Mouse (Mus musculus) heart, embryonic 15.5 days (tissue): ENCODE measurements at regions not wholly inside any gene's neighbourhood (a gene's known extent, or its start where the extent isn't known, plus 50 kb on each side); places are given as distances from the start of the nearest gene placed in this dataset.

Experiments used
- ATAC-seq: fragments of 200-750 bp; cut with Nextera tagmentation; replicated peaks from 2 replicates; pipeline ENCODE4 v1.8.0; 2017; ENCODE audit warnings: low read depth, moderate TSS enrichment; ENCODE audit not compliant: insufficient number of reproducible peaks, insufficient read depth, low FRiP score
- H3K27ac ChIP-seq: fragments of 300-500 bp; sonication (generic); 2 replicates; pipeline ENCODE4 v1.5.1; 2015; ENCODE audit warnings: mild to moderate bottlenecking, inconsistent platforms
- H3K27me3 ChIP-seq: fragments of 300-500 bp; sonication (generic); 2 replicates; pipeline ENCODE4 v1.6.1; 2015; ENCODE audit warnings: inconsistent platforms
- H3K36me3 ChIP-seq: fragments of 300-500 bp; sonication (generic); 2 replicates; pipeline ENCODE4 v1.6.1; 2015; ENCODE audit warnings: mild to moderate bottlenecking, inconsistent platforms
- H3K4me1 ChIP-seq: fragments of 300-500 bp; sonication (generic); replicated peaks from 2 replicates; pipeline ENCODE4 v1.6.1; 2015; ENCODE audit warnings: inconsistent platforms
- H3K4me2 ChIP-seq: fragments of 300-500 bp; sonication (generic); 2 replicates; pipeline ENCODE4 v1.6.1; 2015; ENCODE audit warnings: inconsistent platforms, mild to moderate bottlenecking, moderate library complexity
- H3K4me3 ChIP-seq: fragments of 300-500 bp; sonication (generic); 2 replicates; pipeline ENCODE4 v1.5.1; 2015; ENCODE audit warnings: mild to moderate bottlenecking, inconsistent platforms
- H3K9ac ChIP-seq: fragments of 300-500 bp; sonication (generic); 2 replicates; pipeline ENCODE4 v1.6.1; 2015; ENCODE audit warnings: mild to moderate bottlenecking, inconsistent platforms
- H3K9me3 ChIP-seq: fragments of 300-500 bp; sonication (generic); replicated peaks from 2 replicates; pipeline ENCODE4 v1.6.1; 2016; ENCODE audit warnings: inconsistent platforms
- WGBS: fragments of 180-500 bp; shearing (Covaris S2); methylation state at CpG from one replicate; pipeline ENCODE4 v1.1.7; 2015; ENCODE audit warnings: mixed read lengths; 5-methylcytosine and 5-hydroxymethylcytosine counted together

GRCm38 (mm10) chr10:44994385-44995281, 72.4 kb upstream of the Prep start:
- 79% methylated on average over 17 of the region's 17 CpGs for WGBS
- no peak overlapping the region for H3K9ac ChIP-seq
- H3K4me2 ChIP-seq = no peak overlapping the region
- no peaks in the 10 kb centered on the region; the same call in 1 of the 2 replicates for H3K27me3 ChIP-seq
- H3K27ac ChIP-seq = no peak overlapping the region
- no peaks in the 10 kb centered on the region for H3K9me3 ChIP-seq
- no peak overlapping the region for H3K4me3 ChIP-seq
- no peaks in the 10 kb centered on the region for H3K36me3 ChIP-seq
- ATAC-seq = no peak
- H3K4me1 ChIP-seq = peaks cover 5% of the 10 kb centered on the region

DNA sequence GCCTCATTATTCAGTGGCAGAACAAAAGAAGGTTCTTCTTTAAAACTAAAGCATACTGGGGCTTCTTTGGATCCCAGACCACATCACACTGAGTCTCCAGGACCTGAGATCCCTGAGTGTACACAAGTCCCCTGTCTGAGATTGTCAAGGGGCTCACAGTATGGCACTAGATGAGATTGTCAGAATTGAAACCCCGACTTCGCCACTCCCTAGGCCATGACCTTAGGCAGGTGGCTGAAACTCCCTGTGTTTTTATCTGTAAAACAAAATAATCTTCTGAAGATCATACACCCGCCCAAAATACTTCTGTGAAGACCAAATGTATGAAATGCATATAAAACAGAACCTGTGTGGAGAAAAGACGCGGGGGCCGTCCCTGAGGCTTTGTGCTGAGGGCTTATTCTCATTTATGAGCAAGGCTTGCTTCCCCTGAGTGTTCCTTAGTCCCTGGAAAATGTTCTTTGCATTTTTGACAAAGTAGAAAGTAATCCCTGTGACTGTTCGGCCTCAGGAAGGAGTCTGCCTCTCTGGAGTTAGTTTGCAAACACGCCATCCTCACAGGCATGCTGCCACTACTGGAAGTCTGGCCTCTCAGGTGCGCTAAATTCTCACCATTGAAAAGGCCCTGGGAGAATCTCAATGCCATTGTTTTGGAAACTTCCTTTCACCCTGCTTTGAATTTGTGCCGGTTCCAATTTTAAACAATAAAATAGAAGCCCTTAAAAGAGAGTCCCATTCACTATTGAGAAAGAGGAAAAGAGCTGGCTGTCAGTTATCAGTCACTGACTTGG, 73.3 kb upstream of the Prep start:
- Histone ChIP-seq H3K27ac (no peak overlapping the region), H3K4me3 (no peak overlapping the region), H3K9me3 (no peaks in the 10 kb centered on the region), H3K36me3 (no peaks in the 10 kb centered on the region), H3K4me1 (peaks cover 5% of the 10 kb centered on the region), H3K9ac (no peak overlapping the region), H3K4me2 (no peak overlapping the region), H3K27me3 (no peaks in the 10 kb centered on the region)
- WGBS = 74% methylated on average over 10 of the region's 10 CpGs
- ATAC-seq = no peak

DNA sequence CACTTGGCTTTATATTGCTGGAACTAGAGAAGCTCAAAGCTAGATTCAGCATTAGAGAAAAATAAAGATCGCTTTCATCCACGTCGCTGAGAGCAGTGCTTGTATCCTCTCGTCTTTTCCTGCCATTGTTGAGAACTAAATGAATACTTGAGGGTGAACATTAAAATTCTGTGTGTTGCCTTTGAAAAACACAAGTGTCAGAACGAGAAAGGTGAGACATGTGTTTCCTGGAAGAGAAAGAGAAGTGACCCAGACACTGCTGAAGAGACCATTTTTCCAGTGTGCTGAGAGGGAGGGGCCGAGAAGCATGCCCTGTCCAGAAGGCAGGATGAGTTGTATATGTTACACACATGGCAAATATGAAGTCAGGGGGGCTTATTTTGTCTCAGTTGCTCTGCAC, 77.5 kb upstream of the Prep start:
- WGBS = 70% methylated on average over 6 of the region's 6 CpGs
- no peak for ATAC-seq
- no peak overlapping the region for H3K27ac ChIP-seq
- no peaks in the 10 kb centered on the region for H3K36me3 ChIP-seq
- no peaks in the 10 kb centered on the region for H3K4me1 ChIP-seq
- no peak overlapping the region for H3K4me3 ChIP-seq
- 0 out of 2 replicates have a peak, but pooled peaks cover 4% of the 10 kb centered on the region for H3K27me3 ChIP-seq
- H3K9ac ChIP-seq = no peak overlapping the region
- H3K9me3 ChIP-seq = no peaks in the 10 kb centered on the region
- H3K4me2 ChIP-seq = no peak overlapping the region

DNA sequence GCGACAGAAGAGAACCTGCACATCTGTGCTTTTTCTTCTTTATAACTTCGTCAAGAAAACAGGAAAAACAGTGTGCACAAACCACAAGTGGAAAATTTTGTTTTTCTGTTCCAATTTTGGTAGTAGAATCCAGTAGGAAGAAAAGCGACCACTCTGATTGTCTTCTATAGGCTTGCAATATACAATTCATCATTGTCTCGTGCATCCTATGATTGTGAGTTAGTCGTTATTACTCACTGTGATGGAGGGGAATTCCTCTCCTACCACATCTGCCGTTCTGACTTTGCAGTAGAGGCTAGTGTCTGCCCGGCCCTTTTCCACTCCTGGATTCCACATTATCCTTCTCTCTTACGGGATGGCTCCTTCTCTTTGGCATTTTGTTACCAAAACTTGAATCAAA, 78.2 kb upstream of the Prep start:
- H3K9ac ChIP-seq = no peak overlapping the region
- no peak overlapping the region for H3K4me2 ChIP-seq
- no peaks in the 10 kb centered on the region for H3K36me3 ChIP-seq
- H3K9me3 ChIP-seq = no peaks in the 10 kb centered on the region
- no peak overlapping the region for H3K27ac ChIP-seq
- ATAC-seq = no peak
- H3K4me3 ChIP-seq = no peak overlapping the region
- 73% methylated on average over 8 of the region's 8 CpGs for WGBS
- H3K4me1 ChIP-seq = no peaks in the 10 kb centered on the region
- 0 out of 2 replicates have a peak, but pooled peaks cover 4% of the 10 kb centered on the region for H3K27me3 ChIP-seq

- no peaks in the 10 kb centered on the region for H3K36me3 ChIP-seq
- no peak overlapping the region for H3K27ac ChIP-seq
- no peak overlapping the region for H3K4me2 ChIP-seq
- H3K4me1 ChIP-seq = no peaks in the 10 kb centered on the region
- H3K9ac ChIP-seq = no peak overlapping the region
- no peak overlapping the region for H3K4me3 ChIP-seq
- 56% methylated on average over 4 of the region's 4 CpGs for WGBS
- 0 out of 2 replicates have a peak, but pooled peaks cover 4% of the 10 kb centered on the region for H3K27me3 ChIP-seq
- no peak for ATAC-seq
- no peaks in the 10 kb centered on the region for H3K9me3 ChIP-seq
Measured at GRCm38 (mm10) chr10:44987615-44988014, 79.4 kb upstream of the Prep start.

DNA sequence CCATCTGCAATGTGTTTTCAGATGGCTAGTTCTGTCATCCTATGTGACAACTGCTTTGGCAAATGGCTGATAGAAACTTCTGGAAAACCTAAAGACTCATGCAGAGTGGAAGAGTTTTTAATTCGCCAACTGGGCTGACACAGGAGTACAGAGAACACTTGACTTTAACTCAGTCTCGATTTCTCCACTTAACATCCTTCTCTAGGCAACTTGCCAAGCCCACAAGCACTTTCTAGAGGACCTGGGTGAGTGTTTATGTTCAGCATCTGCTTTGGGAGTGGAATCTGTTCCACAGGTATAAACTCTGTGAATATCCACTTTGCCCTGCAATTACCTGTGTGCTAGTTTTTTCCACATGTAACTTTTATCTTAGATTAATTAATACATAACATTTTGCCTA, 85.1 kb upstream of the Prep start:
- no peaks in the 10 kb centered on the region for H3K9me3 ChIP-seq
- no peak overlapping the region for H3K27ac ChIP-seq
- H3K4me2 ChIP-seq = no peak overlapping the region
- no peaks in the 10 kb centered on the region for H3K4me1 ChIP-seq
- 0 out of 2 replicates have a peak, but pooled peaks cover 4% of the 10 kb centered on the region for H3K27me3 ChIP-seq
- ATAC-seq = no peak
- H3K4me3 ChIP-seq = no peak overlapping the region
- no peak overlapping the region for H3K9ac ChIP-seq
- no peaks in the 10 kb centered on the region for H3K36me3 ChIP-seq
- WGBS = 35% methylated on average over 2 of the region's 2 CpGs

DNA sequence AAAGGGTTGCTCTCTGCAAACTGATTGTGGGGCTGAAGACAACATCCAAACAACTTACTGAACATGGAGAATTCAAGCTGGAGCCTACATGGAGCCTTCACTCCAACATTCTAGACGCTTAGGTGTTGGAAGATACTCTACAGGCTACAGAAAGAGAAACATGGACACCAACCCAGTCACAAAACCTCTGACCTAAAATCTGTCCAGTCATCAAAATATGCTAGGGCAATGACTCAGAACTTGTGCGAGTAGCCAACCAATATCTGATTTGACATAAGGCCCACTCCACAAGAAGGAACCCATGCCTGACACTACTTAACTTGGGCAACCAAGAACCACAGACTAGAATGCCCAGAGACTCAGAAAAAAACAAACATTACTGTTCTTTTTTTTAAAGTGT, 90.2 kb upstream of the Prep start:
- ATAC-seq = no peak
- no peak overlapping the region for H3K4me3 ChIP-seq
- no peak overlapping the region for H3K27ac ChIP-seq
- H3K4me1 ChIP-seq = no peaks in the 10 kb centered on the region
- no peak overlapping the region for H3K9ac ChIP-seq
- H3K36me3 ChIP-seq = no peaks in the 10 kb centered on the region
- 90% methylated on average over 2 of the region's 2 CpGs for WGBS
- H3K27me3 ChIP-seq = no peaks in the 10 kb centered on the region
- no peak overlapping the region for H3K4me2 ChIP-seq
- H3K9me3 ChIP-seq = no peaks in the 10 kb centered on the region

GRCm38 (mm10) chr10:44971911-44972310, 95.1 kb upstream of the Prep start:
- no peak overlapping the region for H3K4me2 ChIP-seq
- no peak overlapping the region for H3K4me3 ChIP-seq
- no peak for ATAC-seq
- H3K36me3 ChIP-seq = no peaks in the 10 kb centered on the region
- H3K27me3 ChIP-seq = no peaks in the 10 kb centered on the region
- no peaks in the 10 kb centered on the region for H3K4me1 ChIP-seq
- no peaks in the 10 kb centered on the region for H3K9me3 ChIP-seq
- H3K9ac ChIP-seq = no peak overlapping the region
- H3K27ac ChIP-seq = no peak overlapping the region
- 73% methylated on average over 2 of the region's 2 CpGs for WGBS

DNA sequence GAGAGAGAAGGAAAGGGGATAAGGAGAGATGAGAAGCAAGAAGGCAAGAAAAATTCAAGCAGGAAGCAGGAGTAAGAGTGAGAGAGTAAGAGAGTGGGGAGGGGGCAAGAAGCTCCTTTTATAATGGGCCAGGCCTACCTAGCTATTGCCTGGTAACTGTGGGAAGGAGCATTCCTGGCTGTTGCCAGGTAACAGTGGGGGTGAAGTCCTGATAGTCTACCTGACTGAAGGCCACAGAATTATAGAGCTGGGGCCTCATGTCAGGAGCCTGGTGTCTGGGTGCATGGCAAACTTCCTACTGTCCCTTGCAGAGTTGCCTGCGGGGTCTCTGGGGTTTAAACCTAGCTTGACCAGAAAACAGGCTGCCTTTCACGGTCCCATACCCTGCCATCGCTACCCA, 107.0 kb upstream of the Prep start:
- H3K9ac ChIP-seq = no peak overlapping the region
- H3K9me3 ChIP-seq = no peaks in the 10 kb centered on the region
- ATAC-seq = no peak
- no peaks in the 10 kb centered on the region for H3K27me3 ChIP-seq
- H3K36me3 ChIP-seq = no peaks in the 10 kb centered on the region
- H3K4me1 ChIP-seq = no peaks in the 10 kb centered on the region
- H3K27ac ChIP-seq = no peak overlapping the region
- WGBS = 85% methylated on average over 3 of the region's 3 CpGs
- no peak overlapping the region for H3K4me2 ChIP-seq
- H3K4me3 ChIP-seq = no peak overlapping the region

DNA sequence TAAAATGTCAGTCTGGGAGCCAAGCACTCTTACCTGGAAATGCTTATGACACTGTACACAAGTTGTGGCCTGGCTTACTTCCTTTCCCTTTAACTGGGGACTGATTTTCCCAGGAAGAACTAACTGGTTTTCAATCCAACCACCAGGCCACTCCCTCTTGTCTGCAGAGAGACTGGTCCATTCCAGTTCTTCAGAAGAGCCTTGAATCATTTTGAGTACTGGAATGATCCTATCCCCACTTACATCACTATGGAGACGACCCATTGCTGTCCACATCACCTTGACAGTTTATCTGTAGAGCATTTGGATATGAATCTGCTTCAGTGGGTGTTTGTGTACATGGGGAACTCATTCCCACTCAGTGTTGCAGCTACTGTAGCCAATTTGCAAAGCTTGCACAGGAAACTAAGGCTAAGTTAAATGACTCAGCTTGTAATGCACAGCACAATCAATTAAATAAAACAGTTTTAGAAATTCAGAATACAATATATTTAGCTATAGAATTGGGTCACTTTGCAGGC, 121.7 kb upstream of the Prep start:
- no peak overlapping the region for H3K27ac ChIP-seq
- no peaks in the 10 kb centered on the region for H3K4me1 ChIP-seq
- no peak overlapping the region for H3K9ac ChIP-seq
- no peak overlapping the region for H3K4me3 ChIP-seq
- no peaks in the 10 kb centered on the region for H3K36me3 ChIP-seq
- H3K4me2 ChIP-seq = no peak overlapping the region
- H3K27me3 ChIP-seq = no peaks in the 10 kb centered on the region
- ATAC-seq = no peak
- no peaks in the 10 kb centered on the region for H3K9me3 ChIP-seq
- WGBS = 41% methylated on average over 1 of the region's 1 CpGs

- H3K4me3 ChIP-seq = no peak overlapping the region
- no peaks in the 10 kb centered on the region for H3K27me3 ChIP-seq
- H3K27ac ChIP-seq = no peak overlapping the region
- H3K9ac ChIP-seq = no peak overlapping the region
- no peaks in the 10 kb centered on the region for H3K9me3 ChIP-seq
- no peaks in the 10 kb centered on the region for H3K36me3 ChIP-seq
- WGBS = 46% methylated on average over 1 of the region's 1 CpGs
- no peak overlapping the region for H3K4me2 ChIP-seq
- H3K4me1 ChIP-seq = no peaks in the 10 kb centered on the region
- no peak for ATAC-seq
Measured at GRCm38 (mm10) chr10:44939403-44939802, 127.6 kb upstream of the Prep start.
